Mouse (Mus musculus): Measurements from ENCODE around the gene N4bp1.

Gene N4bp1

GRCm38 (mm10) chr8:86825674-86826448 is 59.2 kb downstream of the N4bp1 start:
- in situ Hi-C loops (cut with MboI): no loop called here

GRCm38 (mm10) chr8:86824735-86825134 is 60.3 kb downstream of the N4bp1 start:
- in situ Hi-C loops (cut with MboI): loop anchor here (5.0 kb wide), 1 partner anchor 63 kb away; the partner anchor contains the start of gene N4bp1

- in situ Hi-C loops (cut with MboI): loop anchor here (5.0 kb wide), 1 partner anchor 67 kb away; the partner anchor contains the start of gene N4bp1
These were observed 64.3 kb downstream of the N4bp1 start for GRCm38 (mm10) chr8:86820756-86821201.

- in situ Hi-C loops (cut with MboI): loop anchor here (5.0 kb wide), 1 partner anchor 67 kb away; the partner anchor contains the start of gene N4bp1
These were observed 64.8 kb downstream of the N4bp1 start for GRCm38 (mm10) chr8:86820186-86820755.

DNA sequence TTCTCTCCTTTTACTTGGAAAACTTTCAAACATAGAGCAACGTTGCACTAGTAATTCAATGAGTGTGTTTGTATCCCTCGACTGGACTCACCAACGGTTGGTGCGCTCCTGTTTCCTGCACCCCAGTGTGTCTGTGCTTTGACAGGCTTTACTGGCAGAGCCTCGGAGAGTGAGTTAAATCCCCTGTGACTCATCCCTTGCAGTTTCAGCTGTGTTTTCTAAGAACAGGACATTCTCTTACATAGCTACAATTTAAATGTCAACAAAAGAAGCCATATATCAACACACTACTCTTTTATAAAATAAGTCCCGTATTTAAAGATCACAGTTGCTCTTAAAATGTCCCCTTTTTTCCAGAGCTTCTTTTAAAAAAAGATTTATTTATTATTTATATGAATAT is 65.6 kb downstream of the N4bp1 start:
- in situ Hi-C loops (cut with MboI): no loop called here

GRCm38 (mm10) chr8:86808990-86809960 is 75.8 kb downstream of the N4bp1 start:
- in situ Hi-C loops (cut with MboI): no loop called here

DNA sequence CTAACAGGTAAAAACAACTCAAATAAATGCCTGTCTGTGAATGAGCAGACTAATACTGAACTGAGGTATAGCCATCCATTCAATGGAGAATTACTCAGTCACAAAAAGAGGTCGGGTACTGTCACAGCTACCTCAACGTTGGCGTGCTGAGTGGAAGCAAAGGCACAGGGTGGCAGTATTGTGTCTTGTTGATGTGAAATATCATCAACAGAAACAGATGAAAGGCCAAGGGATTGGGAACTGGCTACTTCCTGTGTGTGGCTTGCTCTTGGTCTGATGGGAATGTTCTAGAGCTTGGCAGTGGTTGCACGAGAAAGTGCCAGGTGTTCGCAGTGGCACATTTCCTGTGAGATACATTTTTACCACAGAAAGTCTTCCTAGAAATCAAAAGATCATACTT is 76.8 kb downstream of the N4bp1 start:
- in situ Hi-C loops (cut with MboI): no loop called here

DNA sequence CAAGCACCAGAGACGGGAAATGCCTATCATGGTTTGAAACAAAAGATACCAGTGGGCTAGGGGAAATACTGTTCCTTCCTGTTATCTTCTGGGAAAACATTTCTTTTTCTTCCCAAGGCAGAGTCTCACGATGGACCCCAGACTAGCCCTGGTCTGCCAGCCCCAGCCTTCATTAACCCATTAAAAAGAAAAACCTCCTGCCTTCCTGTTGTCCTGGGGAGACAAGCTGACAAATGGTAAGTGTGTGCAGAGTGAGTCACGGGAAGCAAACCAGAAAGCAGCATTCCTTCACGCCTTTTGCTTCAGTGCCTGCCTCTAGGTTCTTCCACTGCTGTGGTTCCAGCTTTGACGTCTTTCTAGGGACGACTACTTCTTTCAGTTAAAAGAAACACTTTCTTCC is 83.1 kb downstream of the N4bp1 start:
- in situ Hi-C loops (cut with MboI): no loop called here

DNA sequence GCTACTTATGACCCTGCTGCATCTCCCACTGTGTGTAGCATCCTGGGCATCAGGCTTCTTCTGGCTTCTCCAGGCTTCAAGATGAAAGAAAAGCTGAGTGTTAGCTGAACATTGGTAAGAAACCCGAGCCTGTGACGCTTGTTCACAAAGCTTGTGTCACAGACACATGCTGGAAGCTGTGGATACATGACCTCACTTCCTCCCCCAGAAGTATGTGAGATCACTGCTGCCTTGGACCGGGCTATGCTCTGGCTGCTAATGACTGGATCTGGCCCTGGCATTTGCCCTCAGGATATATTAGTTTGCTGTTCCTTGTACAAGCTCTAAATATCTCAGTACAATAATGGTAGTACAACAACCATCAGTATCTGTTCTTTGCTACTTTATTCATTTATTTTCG is 84.1 kb downstream of the N4bp1 start:
- in situ Hi-C loops (cut with MboI): no loop called here

- in situ Hi-C loops (cut with MboI): no loop called here
These were observed 86.9 kb downstream of the N4bp1 start for GRCm38 (mm10) chr8:86798141-86798540.

DNA sequence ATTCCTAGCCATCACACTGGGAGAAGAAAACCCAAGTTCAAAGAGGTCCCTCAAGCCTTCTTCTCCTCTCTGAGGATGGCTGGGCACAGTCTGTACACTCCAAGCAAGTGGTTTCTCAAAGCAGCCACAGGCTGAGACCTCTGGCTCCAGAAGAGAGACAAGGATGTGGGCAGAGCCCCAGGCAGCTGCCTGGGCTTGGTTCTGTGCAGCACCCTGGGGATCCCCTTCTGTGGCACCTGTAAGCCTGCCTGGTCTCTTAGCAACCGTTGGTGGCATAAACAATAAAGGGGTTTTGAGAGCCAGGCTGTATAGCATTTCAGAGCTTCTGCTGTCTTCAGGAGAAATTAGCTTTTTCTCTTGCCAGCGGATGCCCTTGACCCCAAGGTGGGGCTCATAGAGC is 87.4 kb downstream of the N4bp1 start:
- in situ Hi-C loops (cut with MboI): no loop called here

DNA sequence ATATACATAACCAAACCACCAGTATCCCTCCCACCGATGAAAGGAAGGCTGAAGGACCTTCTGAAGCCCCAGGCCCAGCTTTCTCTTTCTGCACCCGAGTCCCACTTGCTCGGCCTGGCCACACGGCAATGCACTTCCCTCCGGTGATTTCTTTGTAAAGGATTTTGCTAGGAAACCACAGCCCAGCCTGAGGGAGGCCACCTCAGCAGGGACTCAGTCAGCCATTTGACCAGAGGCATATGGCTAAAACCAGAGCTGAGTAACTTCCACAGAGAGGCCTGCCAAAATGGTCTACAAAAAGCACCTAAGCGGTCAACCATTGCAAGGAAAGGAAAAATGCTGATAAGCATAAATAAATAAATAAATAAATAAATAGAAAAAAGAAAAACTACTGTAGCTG is 90.3 kb downstream of the N4bp1 start:
- in situ Hi-C loops (cut with MboI): no loop called here

DNA sequence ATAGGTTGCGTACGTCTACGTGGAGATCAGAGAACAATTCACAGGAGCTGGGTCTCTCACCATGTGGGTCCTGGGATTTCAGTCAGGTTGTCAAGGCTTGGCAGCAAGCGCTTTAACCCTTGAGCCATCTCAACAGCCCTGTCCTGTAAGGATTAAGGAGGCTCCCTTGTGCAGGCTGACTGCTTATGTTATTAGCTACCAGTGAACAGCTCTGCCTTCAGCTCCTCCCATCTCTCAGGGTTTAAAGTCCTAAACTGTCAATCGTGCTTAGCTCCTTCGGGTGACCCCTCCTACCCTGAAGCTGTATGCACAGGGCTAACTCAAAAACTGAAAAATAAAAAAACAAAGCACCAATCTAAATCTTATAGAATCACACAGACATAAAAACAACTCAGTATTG is 93.5 kb downstream of the N4bp1 start:
- in situ Hi-C loops (cut with MboI): no loop called here

DNA sequence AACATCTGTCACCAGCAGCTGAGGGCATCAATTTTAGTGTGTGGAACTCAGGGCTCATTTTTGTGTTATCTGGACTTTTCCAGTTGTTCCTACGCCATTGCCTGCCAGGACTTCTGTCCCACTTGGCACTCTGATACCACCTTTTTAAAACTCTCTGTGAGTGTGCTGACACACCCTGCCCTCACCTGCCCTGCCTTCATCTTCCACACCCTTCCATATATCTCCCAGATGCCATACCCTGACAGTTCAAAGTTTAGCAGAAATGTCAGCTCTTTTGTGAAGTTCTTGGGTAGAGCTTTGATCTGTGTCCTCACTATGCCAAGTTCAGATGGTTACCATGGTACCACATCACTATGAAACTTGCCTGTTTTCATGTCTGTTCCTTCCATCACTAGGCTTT is 95.5 kb downstream of the N4bp1 start:
- in situ Hi-C loops (cut with MboI): no loop called here

- in situ Hi-C loops (cut with MboI): no loop called here
These were observed 97.1 kb downstream of the N4bp1 start for GRCm38 (mm10) chr8:86787891-86788420.

GRCm38 (mm10) chr8:86786498-86786897 is 98.6 kb downstream of the N4bp1 start:
- in situ Hi-C loops (cut with MboI): no loop called here

- in situ Hi-C loops (cut with MboI): no loop called here
These were observed 104.0 kb downstream of the N4bp1 start for GRCm38 (mm10) chr8:86781094-86781493.

DNA sequence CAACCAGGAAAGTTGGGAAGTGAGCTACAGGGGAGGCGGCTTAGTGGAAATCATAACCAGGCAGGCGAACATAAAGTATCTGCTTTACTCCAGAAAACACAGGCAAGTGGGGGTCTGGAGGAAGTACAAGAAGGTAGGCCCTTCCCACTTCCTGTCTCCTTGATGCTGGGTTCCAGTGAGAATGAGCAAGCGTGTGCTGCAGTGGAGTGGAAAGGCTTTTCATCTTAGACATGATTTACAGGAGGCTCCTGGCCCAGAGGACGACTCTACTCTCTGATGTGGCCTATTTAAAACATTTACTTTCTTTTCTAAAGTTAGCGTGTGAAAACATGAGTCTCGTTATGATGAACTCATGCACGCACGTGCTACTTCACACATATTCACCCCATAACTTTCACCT is 105.9 kb downstream of the N4bp1 start:
- in situ Hi-C loops (cut with MboI): no loop called here

DNA sequence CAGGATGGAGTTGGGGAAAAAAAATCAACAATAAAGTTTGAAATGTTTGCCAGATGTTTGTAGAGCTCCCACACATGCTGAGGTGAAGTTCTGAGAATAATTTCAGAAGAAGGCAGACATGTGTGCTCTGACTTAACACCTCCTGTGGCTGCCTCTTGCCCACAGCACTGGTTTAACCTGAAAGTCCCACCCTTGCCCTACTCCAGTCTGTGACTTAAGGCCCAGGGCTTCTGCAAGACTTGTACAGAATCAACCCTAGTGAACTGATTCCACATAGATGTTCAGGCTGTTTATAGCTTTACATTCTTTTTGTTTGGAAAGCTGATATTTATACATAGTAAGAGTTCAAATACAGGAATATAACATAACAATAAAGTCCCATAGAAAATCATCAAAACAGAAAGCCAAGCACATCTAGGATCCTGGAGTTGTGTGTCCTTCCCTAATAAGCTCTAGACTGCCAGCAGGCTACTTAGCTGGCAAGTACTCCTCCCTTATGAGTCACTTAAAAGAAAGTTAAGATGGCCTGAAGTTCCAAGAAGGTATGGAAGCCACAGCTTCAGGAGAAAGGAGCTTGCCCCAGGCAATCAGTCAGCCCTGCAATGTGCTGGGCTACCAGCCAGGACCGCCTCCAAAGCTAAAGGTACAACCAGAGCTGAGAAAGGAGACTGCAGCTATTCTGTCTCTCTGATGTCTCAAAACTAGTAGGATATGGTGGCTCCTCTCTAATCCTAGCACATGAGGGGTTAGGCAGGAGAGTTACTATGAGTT is 114.9 kb downstream of the N4bp1 start:
- in situ Hi-C loops (cut with MboI): no loop called here

DNA sequence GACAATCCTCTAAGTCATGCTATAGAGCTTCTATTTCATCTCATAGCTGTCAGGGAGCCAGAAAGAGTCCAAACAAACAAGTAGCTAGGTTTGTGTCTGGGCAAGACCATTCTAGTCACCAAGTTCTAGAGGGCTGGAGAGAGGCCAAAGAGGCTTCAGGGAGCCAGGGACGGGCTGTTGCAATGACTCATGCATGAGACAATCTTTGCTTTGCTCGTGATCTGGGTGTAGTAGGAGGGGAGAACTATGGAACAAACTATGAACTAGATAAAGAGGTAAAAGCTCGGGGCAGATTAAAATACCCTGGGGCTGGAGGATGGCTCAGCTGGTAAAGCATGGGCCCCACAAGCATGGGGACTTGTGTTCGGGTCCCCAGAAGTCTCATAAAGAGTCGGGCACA is 116.6 kb downstream of the N4bp1 start:
- in situ Hi-C loops (cut with MboI): no loop called here

GRCm38 (mm10) chr8:86766548-86767211 is 118.4 kb downstream of the N4bp1 start:
- in situ Hi-C loops (cut with MboI): no loop called here

All from mature B cell (primary cell).